Mouse (Mus musculus) adrenal gland, adult 2 months (tissue): ENCODE results near the gene Fhad1. TPM values are rescaled to one million over a fixed set of nuclear protein-coding genes. Genes with fewer than 3 reads are reported as not detected.

Experiments used
- DNase-seq: peaks from one replicate; pipeline ENCODE4 v3.0.0; 2021
- polyA plus RNA-seq: library from polyadenylated mRNA; depleted of rRNA; stranded (reverse); fragments of >200 nt; gene quantifications from 2 replicates; pipeline ENCODE4 v1.2.3, GENCODE M21; 2012; rRNA removed
- total RNA-seq, 2 experiments: library from RNA; stranded (reverse); gene quantifications; 2 replicates each; pipeline ENCODE4 v1.2.3; 2021

The Fhad1 gene
- total and polyA plus RNA-seq, 3 experiments: 0.13 to 0.79 (median 0.43) TPM

GRCm38 (mm10) chr4:141861591-141862295 lies 153.1 kb downstream of the Fhad1 start:
- DNase-seq: peak; percentile 62

GRCm38 (mm10) chr4:141860246-141860841 lies 154.5 kb downstream of the Fhad1 start:
- DNase-seq: no peak

DNA sequence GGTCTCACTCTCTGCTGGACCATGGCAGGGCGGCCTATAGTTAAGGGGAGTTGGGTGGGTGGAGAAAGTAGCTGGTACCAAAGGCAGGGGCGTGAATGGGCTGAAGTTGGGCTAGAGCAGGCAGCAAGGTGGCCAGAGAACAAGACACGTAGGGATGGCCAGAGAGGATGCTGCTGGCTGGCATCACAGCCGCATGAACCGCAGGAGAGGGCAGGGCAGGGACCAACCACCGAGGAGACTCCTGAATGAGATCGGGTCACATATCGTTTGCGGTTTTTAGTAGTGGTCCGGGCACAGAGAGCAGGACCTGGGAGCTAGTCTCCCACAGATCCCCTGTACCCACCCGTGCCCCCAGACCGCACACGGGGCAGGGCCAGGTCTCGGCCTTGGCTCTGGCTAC lies 155.5 kb downstream of the Fhad1 start:
- DNase-seq: no peak

DNA sequence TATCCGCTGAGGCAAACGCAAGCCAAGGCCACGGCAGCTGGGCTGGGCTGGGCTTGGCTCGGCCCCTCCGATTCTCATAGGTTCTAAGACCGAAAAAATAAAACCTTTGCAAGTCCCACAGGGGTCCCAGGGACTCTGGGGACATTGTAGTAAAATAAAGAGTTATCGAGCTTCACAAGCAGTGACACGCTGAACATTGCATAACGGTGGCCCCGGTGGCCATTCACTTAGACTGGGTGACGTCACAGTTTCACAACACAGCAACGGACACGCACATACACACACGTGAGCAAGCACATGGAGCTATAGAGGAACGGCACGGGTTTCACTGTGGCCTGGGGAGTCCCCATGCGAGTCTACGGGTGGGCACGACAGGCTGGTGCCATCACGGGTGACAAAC lies 156.4 kb downstream of the Fhad1 start:
- DNase-seq: no peak

- peak; percentile 79 for DNase-seq
Observed at GRCm38 (mm10) chr4:141857422-141857930, 157.4 kb downstream of the Fhad1 start.

DNA sequence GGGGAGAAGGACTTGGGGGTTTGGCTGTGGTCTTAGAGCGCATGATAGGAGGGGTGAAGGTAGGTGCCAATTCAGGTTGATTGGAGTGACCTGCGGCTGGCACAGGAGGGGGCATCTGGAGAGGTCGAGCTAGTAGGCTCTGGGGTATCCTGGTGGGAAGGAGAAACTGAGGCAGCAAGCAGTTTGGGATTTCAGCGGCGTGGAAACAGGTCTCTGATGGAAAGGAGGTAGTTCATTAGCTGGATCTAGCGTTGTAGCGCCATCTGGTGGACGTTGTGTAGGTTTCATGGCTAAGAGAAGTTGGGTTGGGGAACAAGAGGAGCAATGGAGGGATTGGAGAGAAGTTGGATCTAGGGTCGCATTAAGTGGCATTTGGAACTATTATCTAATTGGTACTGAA lies 161.4 kb downstream of the Fhad1 start:
- no peak for DNase-seq

GRCm38 (mm10) chr4:141845999-141846398 lies 168.9 kb downstream of the Fhad1 start, which contains the start of gene Ctrc:
Gene Ctrc (minus strand): TSS chr4:141846359.
- DNase-seq: no peak

Other genes with a start within 250 kb of the Fhad1 start
- gene Dnajc16, start 224.2 kb downstream of the Fhad1 start, total RNA-seq: 10 to 100 TPM; 21.3 to 29.6 TPM
- gene Dnajc16, start 224.2 kb downstream of the Fhad1 start, polyA plus RNA-seq: 13.2 and 14.4 TPM in 2 replicates
- 10 to 100 TPM; 18.2 to 22.0 TPM for gene Casp9, start 221.5 kb downstream of the Fhad1 start, total RNA-seq
- 16.6 and 19.3 TPM in 2 replicates for gene Casp9, start 221.5 kb downstream of the Fhad1 start, polyA plus RNA-seq
- gene Cela2a, start 188.9 kb downstream of the Fhad1 start, total RNA-seq: not detected
- 0.25 and 0.59 TPM in 2 replicates for gene Cela2a, start 188.9 kb downstream of the Fhad1 start, polyA plus RNA-seq
- gene Ctrc, start 168.7 kb downstream of the Fhad1 start, total RNA-seq: not detected
- gene Ctrc, start 168.7 kb downstream of the Fhad1 start, polyA plus RNA-seq: not detected in 2 replicates
- 10 to 100 TPM; 26.9 to 30.7 TPM for gene Efhd2, start 140.2 kb downstream of the Fhad1 start, total RNA-seq
- gene Efhd2, start 140.2 kb downstream of the Fhad1 start, polyA plus RNA-seq: 61.4 and 62.8 TPM in 2 replicates
- gene Tmem51, start 69.2 kb upstream of the Fhad1 start, total RNA-seq: 1 to 10 TPM; 3.5 to 5.3 TPM
- gene Tmem51, start 69.2 kb upstream of the Fhad1 start, polyA plus RNA-seq: 9.9 and 10.0 TPM in 2 replicates
- gene Kazn, start 224.3 kb upstream of the Fhad1 start, total RNA-seq: 10 to 100 TPM; 19.1 to 22.6 TPM
- gene Kazn, start 224.3 kb upstream of the Fhad1 start, polyA plus RNA-seq: 35.2 and 47.4 TPM in 2 replicates